Mouse (Mus musculus) layer of hippocampus, postnatal 25 days (tissue): ENCODE measurements around the gene Gm21317. TPM values are rescaled to one million over a fixed set of nuclear protein-coding genes. Genes with fewer than 3 reads are reported as not detected.
"Not testable (repeated sequence)": the region's sequence is repeated elsewhere in the genome, so short reads cannot be mapped to it uniquely, and the experiment has no call there.

Experiments
- DNase-seq, 2 experiments: peaks; one replicate each; pipeline ENCODE4 v3.0.0; 2022; ENCODE audit warnings: mixed read lengths in 2 of 2, low spot score in 1 of 2; ENCODE audit errors: extremely low spot score in 1 of 2
- total RNA-seq, 2 experiments: library from RNA; stranded (reverse); gene quantifications; 2 replicates each; pipeline ENCODE4 v1.2.3; 2021

Gm21317 gene
- not detected for total RNA-seq

DNA sequence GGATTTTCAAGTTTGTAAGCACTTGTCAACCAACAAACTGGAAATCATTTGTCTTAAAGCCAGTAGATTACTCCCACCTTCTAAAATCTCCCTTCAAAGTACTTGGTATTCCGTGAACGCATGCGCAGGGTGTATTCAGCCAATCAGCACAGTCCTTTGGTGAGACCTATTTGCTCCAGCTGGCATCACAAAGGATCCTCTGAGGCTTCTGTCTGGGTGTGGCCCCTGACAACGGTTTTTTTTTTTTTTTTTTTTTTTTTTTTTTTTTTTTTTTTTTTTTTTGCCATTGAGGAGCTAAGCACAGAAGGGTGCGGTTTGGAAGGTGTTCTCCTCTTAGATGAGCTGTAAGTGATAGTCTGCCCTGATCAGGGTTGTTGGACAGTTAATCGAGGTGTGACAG is at the start of gene Gm21317:
Gene Gm21317 (plus strand): TSS at position 301 of the 400 bp plus-strand sequence.
- DNase-seq = not testable (repeated sequence)
